Mouse (Mus musculus) gastrocnemius, postnatal 36 days (tissue): Measurements from ENCODE around the gene Ttc4. TPM values are rescaled to one million over a fixed set of nuclear protein-coding genes. Genes with fewer than 3 reads are reported as not detected.
A peak's percentile ranks its signal among the peaks of the same experiment; 100 is the strongest.

ENCODE experiments used
- DNase-seq, 2 experiments: peaks; one replicate each; pipeline ENCODE4 v3.0.0; 2022
- intact Hi-C: fragments of 180-260 bp; cut with DNase I; formaldehyde crosslinking; loops from one replicate; pipeline ENCODE4 v1.15.1; 2025
- total RNA-seq, 2 experiments: library from RNA; stranded (reverse); gene quantifications; 2 replicates each; pipeline ENCODE4 v1.2.3; 2021

The Ttc4 gene
- total RNA-seq, 2 experiments from 2014 or later, result 21.6 to 24.4 TPM

- intact Hi-C loops, result no loop called here
- DNase-seq, result no peak
Measured at GRCm38 (mm10) chr4:106653051-106653450, 25.7 kb downstream of the Ttc4 start.

DNA sequence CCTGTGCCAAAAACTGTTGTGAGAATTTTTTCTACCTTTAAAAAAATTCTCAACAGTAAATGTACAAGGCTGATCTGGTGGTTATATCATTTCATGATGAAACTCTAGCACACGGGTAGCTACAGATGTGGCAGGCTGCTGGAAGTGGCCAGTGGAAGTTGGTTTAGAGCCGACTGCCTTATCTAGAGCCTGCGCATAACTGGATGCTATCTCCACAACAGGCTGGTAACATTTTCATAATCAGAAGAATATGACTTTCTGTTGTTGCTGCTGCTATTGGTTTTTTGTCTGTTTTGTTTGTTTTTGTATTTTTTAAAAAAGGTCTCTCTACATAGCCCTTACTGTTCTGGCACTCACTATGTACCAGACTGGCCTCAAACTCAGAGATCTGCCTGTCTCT lies 26.2 kb downstream of the Ttc4 start:
- no peak for DNase-seq
- intact Hi-C loops, result no loop called here

GRCm38 (mm10) chr4:106650833-106651527 lies 27.8 kb downstream of the Ttc4 start, which contains the start of gene Pars2:
Gene Pars2 (plus strand): TSS chr4:106651069.
- intact Hi-C loops, result no loop called here
- peak; percentile 92 to 96 for DNase-seq

- intact Hi-C loops, result no loop called here
- DNase-seq, result no peak
Measured at GRCm38 (mm10) chr4:106647137-106647536, 31.6 kb downstream of the Ttc4 start.

GRCm38 (mm10) chr4:106645797-106646196 lies 32.9 kb downstream of the Ttc4 start:
- intact Hi-C loops, result no loop called here
- DNase-seq, result no peak

GRCm38 (mm10) chr4:106644218-106644610 lies 34.5 kb downstream of the Ttc4 start:
- no peak for DNase-seq
- intact Hi-C loops, result no loop called here

- no peak for DNase-seq
- intact Hi-C loops, result no loop called here
Measured at GRCm38 (mm10) chr4:106643483-106644217, 35.1 kb downstream of the Ttc4 start.

GRCm38 (mm10) chr4:106634086-106634479 lies 44.7 kb downstream of the Ttc4 start:
- intact Hi-C loops, result loop anchor here (5.0 kb wide), 1 partner anchor 43 kb away; the partner anchor contains the start of gene Ttc4
- no peak for DNase-seq

GRCm38 (mm10) chr4:106633281-106634085 lies 45.3 kb downstream of the Ttc4 start:
- no peak for DNase-seq
- intact Hi-C loops, result loop anchor here (5.0 kb wide), 1 partner anchor 44 kb away; the partner anchor contains the start of gene Ttc4

- intact Hi-C loops, result loop anchor here (5.0 kb wide), 1 partner anchor 45 kb away; the partner anchor contains the start of gene Ttc4
Measured at GRCm38 (mm10) chr4:106632313-106632712, 46.4 kb downstream of the Ttc4 start.

GRCm38 (mm10) chr4:106630333-106631220 lies 48.2 kb downstream of the Ttc4 start:
- DNase-seq, result peak; percentile 39 to 51
- intact Hi-C loops, result loop anchor here (1.0 to 5.0 kb wide), 2 partner anchors 47 to 78 kb away; partner anchors contain the start of gene Ttc4

More at GRCm38 (mm10) chr4:106632313-106632712, 46.4 kb downstream of the Ttc4 start:
- no peak for DNase-seq

GRCm38 (mm10) chr4:106629374-106629773 lies 49.4 kb downstream of the Ttc4 start:
- intact Hi-C loops, result no loop called here
- no peak for DNase-seq

GRCm38 (mm10) chr4:106628650-106629360 lies 49.9 kb downstream of the Ttc4 start:
- no peak for DNase-seq
- intact Hi-C loops, result no loop called here

DNA sequence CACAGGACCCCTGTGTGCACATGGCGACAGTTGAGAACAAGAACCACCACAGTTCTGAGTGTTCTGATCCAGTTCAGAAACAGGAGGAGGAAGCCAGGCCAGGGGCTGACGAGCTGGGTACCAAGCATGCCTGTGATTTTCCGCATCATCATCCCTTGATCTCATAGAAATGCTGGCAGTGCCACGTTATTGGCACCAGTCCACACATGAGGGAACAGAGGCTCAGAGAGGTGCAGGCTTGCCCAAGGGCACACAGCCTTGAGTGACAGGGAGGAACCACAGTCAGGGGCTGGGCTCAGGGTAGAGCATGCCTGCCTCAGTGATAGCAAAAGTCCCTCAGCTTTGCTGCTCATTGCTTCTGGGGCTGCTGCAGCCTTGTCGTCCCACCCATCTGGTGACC lies 50.9 kb downstream of the Ttc4 start:
- DNase-seq, result no peak
- intact Hi-C loops, result no loop called here

- no peak for DNase-seq
- intact Hi-C loops, result no loop called here
Measured at GRCm38 (mm10) chr4:106624271-106624670, 54.5 kb downstream of the Ttc4 start.

DNA sequence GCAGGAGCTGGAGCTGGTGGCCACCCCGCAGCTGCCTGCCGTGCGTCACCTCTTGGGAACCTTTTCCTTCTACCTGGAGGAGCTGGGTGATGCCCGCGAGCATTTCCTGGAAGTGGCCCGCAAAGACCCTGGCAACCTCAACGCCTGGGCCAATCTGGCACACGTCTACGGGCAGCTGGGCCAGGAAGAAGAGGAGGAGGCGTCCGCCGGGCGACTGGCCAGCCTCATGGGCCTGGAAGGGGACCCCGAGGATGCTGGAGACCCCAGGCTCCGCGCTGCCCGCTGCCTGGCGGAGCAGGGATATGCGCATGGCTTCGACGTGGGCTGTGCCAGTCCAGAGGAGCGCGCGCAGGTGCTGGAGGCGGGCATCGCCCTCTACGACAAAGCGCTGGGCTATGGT lies 56.0 kb downstream of the Ttc4 start:
- intact Hi-C loops, result no loop called here
- DNase-seq, result no peak

DNA sequence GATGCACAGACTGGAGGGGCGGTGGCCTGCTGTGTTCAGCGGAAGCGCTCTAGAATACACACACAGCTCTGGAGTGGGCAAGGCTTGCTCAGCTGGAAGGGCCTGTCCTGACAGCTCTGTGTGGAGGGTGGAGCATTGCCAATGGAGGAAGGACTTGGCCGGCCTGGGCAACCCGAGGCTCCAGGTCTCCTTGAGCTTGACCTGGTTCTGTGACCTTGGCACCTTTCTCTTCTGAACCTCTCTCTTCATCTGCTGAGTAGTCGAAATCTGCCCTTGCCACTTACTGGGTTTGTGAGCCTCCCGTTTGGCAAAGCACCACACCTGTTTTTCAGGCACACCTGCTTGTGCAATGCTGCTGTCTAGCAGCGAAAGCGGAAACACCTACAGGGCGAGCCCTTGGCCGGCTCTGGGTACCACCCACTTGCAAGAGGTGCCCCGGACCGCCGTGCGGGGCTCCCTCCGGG lies 56.7 kb downstream of the Ttc4 start, which contains the start of gene Ttc22:
Gene Ttc22 (plus strand): TSS at position 403 of the 464 bp plus-strand sequence.
- DNase-seq, result no peak
- intact Hi-C loops, result no loop called here

- intact Hi-C loops, result no loop called here
- no peak for DNase-seq
Measured at GRCm38 (mm10) chr4:106621428-106621827, 57.3 kb downstream of the Ttc4 start.

DNA sequence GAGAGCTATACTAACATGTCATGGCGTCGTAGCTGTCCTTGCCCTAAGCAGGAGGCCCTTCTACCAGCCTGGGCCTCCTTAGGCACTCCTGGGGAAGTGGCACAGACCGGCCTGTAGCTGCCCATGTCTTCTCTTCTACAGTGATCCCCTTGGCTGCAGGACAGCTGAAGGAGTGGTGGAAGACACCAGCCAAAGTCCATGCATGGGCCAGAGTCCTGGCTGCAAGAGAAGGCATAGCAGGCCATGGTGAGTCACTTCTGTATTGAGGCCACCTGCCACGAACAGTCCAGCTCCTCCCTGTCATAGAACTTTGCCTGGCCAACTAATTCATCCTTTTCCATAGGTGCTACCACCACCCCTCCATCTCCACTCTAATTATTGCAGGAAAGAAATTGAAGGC lies 59.8 kb downstream of the Ttc4 start:
- intact Hi-C loops, result loop anchor here (10.0 kb wide), 1 partner anchor 536 kb away; no protein-coding TSS in a partner anchor
- no peak for DNase-seq
